Mouse (Mus musculus): ENCODE data around the gene Eif4a3.
"Not testable (repeated sequence)": the region's sequence is repeated elsewhere in the genome, so short reads cannot be mapped to it uniquely, and the experiment has no call there.

Eif4a3 gene

DNA sequence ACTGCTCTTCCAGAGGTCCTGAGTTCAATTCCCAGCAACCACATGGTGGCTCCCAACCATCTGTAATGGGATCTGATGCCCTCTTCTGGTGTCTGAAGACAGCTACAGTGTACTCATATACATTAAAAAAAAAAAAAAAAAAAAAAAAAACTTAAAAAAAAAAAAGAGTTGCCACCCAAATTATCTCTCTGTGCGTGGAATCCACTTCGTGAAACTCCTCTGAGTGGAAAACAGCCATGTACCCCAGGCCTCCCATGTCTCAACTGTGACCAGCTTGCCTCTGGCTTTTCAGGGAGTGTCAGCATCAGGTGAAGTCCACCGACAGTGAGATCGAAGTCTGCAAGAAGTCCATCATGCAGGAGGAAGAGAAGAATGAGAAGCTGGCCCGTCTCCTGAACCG is 54.3 kb downstream of the Eif4a3 start:
- not testable (repeated sequence) for DNase-seq (ENCODE audit: low spot score)

DNA sequence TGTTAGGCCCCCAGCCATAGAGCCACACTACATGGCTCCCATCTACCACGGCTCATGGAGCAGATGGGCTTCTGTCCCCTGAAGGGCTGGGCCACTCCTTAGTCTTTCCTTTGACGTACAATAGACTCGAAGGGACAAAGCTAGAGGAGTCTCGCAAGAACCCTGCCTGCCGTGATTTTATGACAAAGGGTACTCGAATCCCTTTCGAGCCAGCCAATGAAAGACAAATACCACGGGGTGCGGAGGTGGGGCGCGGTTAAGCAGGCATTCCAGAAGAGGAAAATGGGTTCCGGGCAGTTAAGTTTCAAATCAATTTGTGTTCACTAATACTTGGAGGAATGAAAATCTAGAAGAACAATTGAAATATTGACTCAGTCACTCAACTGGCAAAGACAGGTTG is 60.4 kb downstream of the Eif4a3 start:
- DNase-seq (ENCODE audit: low spot score), result no peak

Measured in left cerebral cortex, adult 11 months (tissue).